Comparison of ENCODE assay signal across 8 mouse cellular contexts in genomic region chr10:61906226-61906625, GRCm38 (mm10).
A peak's percentile ranks its signal among the peaks of the same experiment; 100 is the strongest.
DNase-seq lines count a peak whose midpoint lies in the region; ATAC-seq lines count a peak whose summit lies in the region.

No protein-coding gene starts in this region.

- H3K9ac ChIP-seq in kidney, embryonic 15.5 days = no peak overlapping the region
- H3K9ac ChIP-seq in heart, embryonic 12.5 days = no peak overlapping the region

- WGBS in kidney, embryonic 15.5 days = 22% methylated on average over 5 of the region's 5 CpGs
- 16% methylated on average over 5 of the region's 5 CpGs for WGBS in heart, embryonic 12.5 days
- WGBS in limb, embryonic 10.5 days = 20% methylated on average over 5 of the region's 5 CpGs

- H3K36me3 ChIP-seq in kidney, embryonic 15.5 days = no peaks in the 10 kb centered on the region
- peaks cover 14% of the 10 kb centered on the region for H3K36me3 ChIP-seq in heart, embryonic 12.5 days
- no peaks in the 10 kb centered on the region for H3K36me3 ChIP-seq in limb, embryonic 10.5 days

- no peak for ATAC-seq in kidney, embryonic 15.5 days (replicated peaks; ENCODE audit: low FRiP score)
- ATAC-seq in heart, embryonic 12.5 days (ENCODE audit: insufficient number of reproducible peaks, low FRiP score) = peak; percentile 66

- H3K27me3 ChIP-seq in kidney, embryonic 15.5 days = no peaks in the 10 kb centered on the region
- H3K27me3 ChIP-seq in heart, embryonic 12.5 days (replicated peaks) = no peaks in the 10 kb centered on the region
- peaks cover 21% of the 10 kb centered on the region; the same call in 1 of the 2 replicates for H3K27me3 ChIP-seq in limb, embryonic 10.5 days (ENCODE audit: low read depth, poor library complexity, severe bottlenecking)

- no peak overlapping the region for H3K27ac ChIP-seq in kidney, embryonic 15.5 days
- H3K27ac ChIP-seq in heart, embryonic 12.5 days (ENCODE audit: poor library complexity, severe bottlenecking) = no peak overlapping the region
- H3K27ac ChIP-seq in limb, embryonic 10.5 days = 0 out of 2 replicates have a peak overlapping the region, but pooled peaks have one; percentile 19

- no peak overlapping the region for H3K4me2 ChIP-seq in kidney, embryonic 15.5 days
- H3K4me2 ChIP-seq in heart, embryonic 12.5 days = peak overlapping the region; percentile 23; the same call in 1 of the 2 replicates

- H3K4me3 ChIP-seq in kidney, embryonic 15.5 days (replicated peaks) = no peak overlapping the region
- no peak overlapping the region for H3K4me3 ChIP-seq in heart, embryonic 12.5 days
- no peak overlapping the region for H3K4me3 ChIP-seq in limb, embryonic 10.5 days

- no peaks in the 10 kb centered on the region for H3K9me3 ChIP-seq in kidney, embryonic 15.5 days (replicated peaks)
- no peaks in the 10 kb centered on the region; the same call in 1 of the 2 replicates for H3K9me3 ChIP-seq in heart, embryonic 12.5 days (replicated peaks)
- no peaks in the 10 kb centered on the region for H3K9me3 ChIP-seq in limb, embryonic 10.5 days (replicated peaks)

- peak; percentile 8 for DNase-seq in kidney, adult 18-20 months
- peak; percentile 92 for DNase-seq in ZHBTc4 (ENCODE audit: low read depth, low spot score)
- peak; percentile 50 for DNase-seq in limb, embryonic 10.5 days (ENCODE audit: low spot score)
- DNase-seq in urinary bladder, adult 2 months (ENCODE audit: low spot score) = no peak
- no peak for DNase-seq in right cerebral cortex, adult 18-20 months
- DNase-seq in left cerebral cortex, adult 8-10 months (ENCODE audit: low spot score in 2 of 2) = no peak

- peaks cover 35% of the 10 kb centered on the region for H3K4me1 ChIP-seq in kidney, embryonic 15.5 days
- H3K4me1 ChIP-seq in heart, embryonic 12.5 days (replicated peaks) = peaks cover 25% of the 10 kb centered on the region
- peaks cover 35% of the 10 kb centered on the region for H3K4me1 ChIP-seq in limb, embryonic 10.5 days

Comparison
In these comparisons a context has a peak if more than half of its experiments do, and no peak if none do; other contexts are left out.
1. DNase-seq: peak in kidney, adult 18-20 months (single experiment), ZHBTc4 (single experiment) and limb, embryonic 10.5 days (single experiment); none in urinary bladder, adult 2 months (single experiment), right cerebral cortex, adult 18-20 months (single experiment) and left cerebral cortex, adult 8-10 months (0 of 2).